Mouse (Mus musculus): Measurements from ENCODE around the gene Nat8f7. TPM values are rescaled to one million over a fixed set of nuclear protein-coding genes. Genes with fewer than 3 reads are reported as not detected.
"Not testable (repeated sequence)": the region's sequence is repeated elsewhere in the genome, so short reads cannot be mapped to it uniquely, and the experiment has no call there.

The Nat8f7 gene
- not detected in 3 replicates for total RNA-seq (2017)

DNA sequence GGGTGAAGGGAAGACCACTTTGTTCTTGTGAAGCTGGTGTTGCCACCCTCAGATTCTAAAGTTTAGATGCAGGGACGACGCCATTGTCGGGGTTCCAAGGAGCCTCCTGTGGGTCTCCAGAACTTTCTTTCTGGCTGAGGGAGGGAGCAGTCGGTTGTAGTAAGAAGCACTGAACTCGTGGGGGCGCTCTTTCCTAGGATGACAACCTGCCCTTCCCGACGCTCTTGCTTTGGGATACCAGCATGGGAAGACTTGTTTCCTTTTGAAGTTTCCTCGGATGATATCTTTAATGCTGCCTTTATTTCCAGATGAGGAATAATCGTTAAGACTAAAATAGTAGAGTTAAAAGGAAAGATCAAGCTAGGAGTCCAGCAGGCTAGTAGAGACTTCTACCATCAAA, at the start of gene Nat8f7:
TSS of gene Nat8f7 (minus strand) at position 101 of the 400 bp plus-strand sequence.
- not testable (repeated sequence) for ATAC-seq (replicated peaks; ENCODE audit: insufficient number of reproducible peaks, low FRiP score, low TSS enrichment, poor library complexity, severe bottlenecking)

DNA sequence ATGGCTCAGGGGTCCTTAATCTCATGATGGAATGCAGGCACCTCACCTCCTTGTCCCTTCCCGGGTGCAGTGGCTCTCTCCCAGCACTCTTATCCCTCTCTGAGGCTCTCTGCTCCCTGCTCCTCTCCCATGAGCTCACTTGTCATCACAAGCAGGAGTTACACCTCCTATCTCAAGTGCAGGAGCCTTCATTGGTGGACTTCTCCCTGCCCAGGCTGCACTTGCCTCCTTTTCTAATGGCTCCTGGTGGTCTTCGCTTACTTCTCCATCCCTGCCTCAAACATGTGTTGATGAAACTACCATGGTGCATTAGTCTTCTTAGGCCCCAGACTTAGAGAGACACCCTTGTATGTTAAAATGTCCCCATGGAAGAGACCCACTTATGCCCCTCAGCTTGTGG, 49.7 kb upstream of the Nat8f7 start:
- ATAC-seq (replicated peaks; ENCODE audit: insufficient number of reproducible peaks, low FRiP score, low TSS enrichment, poor library complexity, severe bottlenecking), result not testable (repeated sequence)

DNA sequence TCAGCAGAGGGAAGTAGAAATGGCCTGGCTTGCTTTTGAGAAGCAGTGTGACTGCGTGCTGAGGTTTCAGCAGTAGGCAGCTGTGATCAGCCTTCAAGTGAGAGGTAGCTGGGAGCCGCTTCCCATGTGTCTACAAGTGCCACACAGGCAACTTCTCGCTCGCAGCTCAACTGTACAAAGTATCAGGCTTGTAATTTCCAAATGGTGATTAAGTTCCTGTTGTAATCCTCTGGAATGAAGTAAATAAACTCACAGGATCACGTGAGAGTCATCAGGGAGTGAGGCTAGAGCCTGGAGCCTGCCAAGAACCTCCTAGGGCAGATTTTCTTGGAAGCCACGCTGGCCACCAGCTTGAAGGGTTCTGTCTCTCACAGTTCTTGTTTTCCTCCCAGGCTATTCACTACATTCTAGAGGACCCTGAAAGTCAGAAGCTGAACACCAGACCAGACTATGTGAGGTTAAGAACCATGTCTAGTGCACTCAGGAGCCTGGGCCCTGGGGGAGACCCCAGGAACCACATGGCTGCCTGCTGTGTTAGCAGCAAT, 42.8 kb upstream of the Nat8f7 start:
- ATAC-seq (replicated peaks; ENCODE audit: insufficient number of reproducible peaks, low FRiP score, low TSS enrichment, poor library complexity, severe bottlenecking), result not testable (repeated sequence)

DNA sequence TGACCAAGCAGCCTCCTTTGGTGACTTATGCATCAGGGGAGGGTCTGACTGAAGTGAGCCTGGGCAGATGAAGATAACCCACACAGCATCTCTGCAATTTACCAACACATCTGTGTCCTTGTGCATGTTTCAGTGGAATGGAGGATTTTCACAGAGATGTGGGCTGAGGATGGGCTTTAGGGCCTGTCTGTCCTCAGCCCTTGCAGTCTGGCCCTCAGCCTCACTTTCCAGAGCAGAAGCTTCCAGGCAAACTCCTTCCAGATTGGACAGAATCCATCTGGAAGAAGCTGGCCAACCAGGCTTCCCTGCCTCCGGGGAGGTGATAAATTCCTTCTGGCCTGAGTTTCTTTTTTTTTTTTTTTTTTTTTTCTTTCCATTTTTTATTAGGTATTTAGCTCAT, 3.4 kb downstream of the Nat8f7 start:
- not testable (repeated sequence) for ATAC-seq (replicated peaks; ENCODE audit: insufficient number of reproducible peaks, low FRiP score, low TSS enrichment, poor library complexity, severe bottlenecking)

DNA sequence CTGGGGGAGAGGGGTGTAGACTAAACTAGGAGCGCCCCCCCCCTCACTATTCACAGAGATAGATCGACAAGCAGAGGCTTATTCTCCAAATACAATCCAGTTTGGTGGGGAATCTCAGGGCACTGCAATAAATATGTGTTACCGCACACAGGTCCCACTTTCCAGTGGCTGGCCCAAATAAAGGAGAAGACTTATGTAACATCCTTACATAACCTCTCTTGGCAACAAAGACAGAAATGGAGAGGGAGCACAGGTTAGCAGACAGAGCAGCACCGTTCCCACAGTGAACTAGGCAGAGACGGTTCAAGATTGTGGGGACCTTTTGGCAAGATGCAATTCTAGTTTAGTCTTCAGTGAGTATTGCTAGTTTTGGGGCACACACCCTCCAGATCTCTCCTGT, 3.8 kb downstream of the Nat8f7 start:
- not testable (repeated sequence) for ATAC-seq (replicated peaks; ENCODE audit: insufficient number of reproducible peaks, low FRiP score, low TSS enrichment, poor library complexity, severe bottlenecking)

DNA sequence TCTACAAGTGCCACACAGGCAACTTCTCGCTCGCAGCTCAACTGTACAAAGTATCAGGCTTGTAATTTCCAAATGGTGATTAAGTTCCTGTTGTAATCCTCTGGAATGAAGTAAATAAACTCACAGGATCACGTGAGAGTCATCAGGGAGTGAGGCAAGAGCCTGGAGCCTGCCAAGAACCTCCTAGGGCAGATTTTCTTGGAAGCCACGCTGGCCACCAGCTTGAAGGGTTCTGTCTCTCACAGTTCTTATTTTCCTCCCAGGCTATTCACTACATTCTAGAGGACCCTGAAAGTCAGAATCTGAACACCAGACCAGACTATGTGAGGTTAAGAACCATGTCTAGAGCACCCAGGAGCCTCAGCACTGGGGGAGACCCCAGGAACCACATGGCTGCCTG, 11.1 kb downstream of the Nat8f7 start:
- ATAC-seq (replicated peaks; ENCODE audit: insufficient number of reproducible peaks, low FRiP score, low TSS enrichment, poor library complexity, severe bottlenecking), result not testable (repeated sequence)

Other genes with a start within 250 kb of the Nat8f7 start
- not detected in 3 replicates for gene Fbxo41, start 210.2 kb downstream of the Nat8f7 start, total RNA-seq (2017)
- not detected in 3 replicates for gene Egr4, start 199.6 kb downstream of the Nat8f7 start, total RNA-seq (2017)
- gene Alms1, start 125.7 kb downstream of the Nat8f7 start, total RNA-seq (2017), result 3.8 to 6.3 TPM (median 4.1 TPM) in 3 replicates
- not detected in 3 replicates for gene Nat8f3, start 52.5 kb upstream of the Nat8f7 start, total RNA-seq (2017)
- gene Nat8f6, start 107.7 kb upstream of the Nat8f7 start, total RNA-seq (2017), result not detected in 3 replicates
- gene Nat8f5, start 107.8 kb upstream of the Nat8f7 start, total RNA-seq (2017), result not detected in 3 replicates
- gene Nat8, start 118.9 kb upstream of the Nat8f7 start, total RNA-seq (2017), result not detected in 3 replicates
- gene Nat8f2, start 156.0 kb upstream of the Nat8f7 start, total RNA-seq (2017), result not detected in 3 replicates
- gene Nat8f4, start 191.7 kb upstream of the Nat8f7 start, total RNA-seq (2017), result 2.5 to 3.9 TPM (median 2.5 TPM) in 3 replicates
- gene Tprkb, start 198.7 kb upstream of the Nat8f7 start, total RNA-seq (2017), result 14.0 to 25.4 TPM (median 23.2 TPM) in 3 replicates
- 2.8 to 8.0 TPM (median 3.5 TPM) in 3 replicates for gene Nat8f1, start 202.5 kb upstream of the Nat8f7 start, total RNA-seq (2017)
- 75.8 to 124 TPM (median 81.0 TPM) in 3 replicates for gene Dusp11, start 248.5 kb upstream of the Nat8f7 start, total RNA-seq (2017)

Data from monocyte, adult 5-6 weeks (primary cell).